Mouse (Mus musculus): Measurements from ENCODE around the gene Cmtm3. TPM values are rescaled to one million over a fixed set of nuclear protein-coding genes. Genes with fewer than 3 reads are reported as not detected.

Gene Cmtm3
- total and polyA plus RNA-seq, 2 experiments from 2014 or later, result 23.1 to 42.6 TPM

GRCm38 (mm10) chr8:104344622-104345021 lies 5.4 kb downstream of the Cmtm3 start:
- no peak for TF ChIP-seq CTCF (IDR thresholded peaks at IDR 0.05; ENCODE audit: low read depth)
- no peaks in the 10 kb centered on the region; the same call in 1 of the 2 replicates for H3K36me3 ChIP-seq (ENCODE audit: insufficient read depth, low read length)
- H3K4me1 ChIP-seq (ENCODE audit: insufficient read depth, low read length), result no peaks in the 10 kb centered on the region
- no peak overlapping the region for H3K27ac ChIP-seq
- H3K9me3 ChIP-seq (ENCODE audit: low read length), result no peaks in the 10 kb centered on the region
- no peaks in the 10 kb centered on the region for H3K27me3 ChIP-seq (ENCODE audit: insufficient read depth, low read length)
- no peak overlapping the region for H3K4me2 ChIP-seq (ENCODE audit: low read depth, low read length)
- H3K4me3 ChIP-seq (ENCODE audit: low read length), result no peak overlapping the region
- ATAC-seq (no peak), DNase-seq (ENCODE audit: low spot score) (no peak)
- 95% methylated on average over 5 of the region's 5 CpGs for WGBS
- H3K9ac ChIP-seq (replicated peaks; ENCODE audit: low read length), result no peak overlapping the region

- DNase-seq (ENCODE audit: low spot score) (no peak), ATAC-seq (no peak)
- no peak for TF ChIP-seq CTCF (IDR thresholded peaks at IDR 0.05; ENCODE audit: low read depth)
- Histone ChIP-seq H3K27ac (no peak overlapping the region), H3K4me1 (ENCODE audit: insufficient read depth, low read length) (no peaks in the 10 kb centered on the region), H3K9me3 (ENCODE audit: low read length) (no peaks in the 10 kb centered on the region), H3K27me3 (ENCODE audit: insufficient read depth, low read length) (no peaks in the 10 kb centered on the region), H3K9ac (replicated peaks; ENCODE audit: low read length) (no peak overlapping the region), H3K4me3 (ENCODE audit: low read length) (no peak overlapping the region), H3K36me3 (ENCODE audit: insufficient read depth, low read length) (no peaks in the 10 kb centered on the region; the same call in 1 of the 2 replicates), H3K4me2 (ENCODE audit: low read depth, low read length) (no peak overlapping the region)
- WGBS, result 48% methylated on average over 12 of the region's 12 CpGs
These were observed 7.5 kb downstream of the Cmtm3 start for GRCm38 (mm10) chr8:104346706-104347105.

GRCm38 (mm10) chr8:104348971-104349370 lies 9.8 kb downstream of the Cmtm3 start:
- Histone ChIP-seq H3K4me1 (ENCODE audit: insufficient read depth, low read length) (no peaks in the 10 kb centered on the region), H3K9ac (replicated peaks; ENCODE audit: low read length) (no peak overlapping the region), H3K36me3 (ENCODE audit: insufficient read depth, low read length) (peaks cover 1% of the 10 kb centered on the region; the same call in 1 of the 2 replicates), H3K4me2 (ENCODE audit: low read depth, low read length) (no peak overlapping the region), H3K27ac (no peak overlapping the region), H3K9me3 (ENCODE audit: low read length) (no peaks in the 10 kb centered on the region), H3K27me3 (ENCODE audit: insufficient read depth, low read length) (no peaks in the 10 kb centered on the region), H3K4me3 (ENCODE audit: low read length) (no peak overlapping the region)
- ATAC-seq (no peak), DNase-seq (ENCODE audit: low spot score) (no peak)
- 55% methylated on average over 5 of the region's 5 CpGs for WGBS
- no peak for TF ChIP-seq CTCF (IDR thresholded peaks at IDR 0.05; ENCODE audit: low read depth)

GRCm38 (mm10) chr8:104350047-104350446 lies 10.8 kb downstream of the Cmtm3 start:
- Histone ChIP-seq H3K27ac (no peak overlapping the region), H3K9me3 (ENCODE audit: low read length) (no peaks in the 10 kb centered on the region), H3K4me2 (ENCODE audit: low read depth, low read length) (no peak overlapping the region), H3K27me3 (ENCODE audit: insufficient read depth, low read length) (no peaks in the 10 kb centered on the region), H3K36me3 (ENCODE audit: insufficient read depth, low read length) (peaks cover 11% of the 10 kb centered on the region; the same call in 1 of the 2 replicates), H3K9ac (replicated peaks; ENCODE audit: low read length) (no peak overlapping the region), H3K4me1 (ENCODE audit: insufficient read depth, low read length) (no peaks in the 10 kb centered on the region), H3K4me3 (ENCODE audit: low read length) (no peak overlapping the region)
- no peak for TF ChIP-seq CTCF (IDR thresholded peaks at IDR 0.05; ENCODE audit: low read depth)
- WGBS, result 87% methylated on average over 13 of the region's 13 CpGs
- ATAC-seq (no peak), DNase-seq (ENCODE audit: low spot score) (no peak)

GRCm38 (mm10) chr8:104353186-104353585 lies 14.0 kb downstream of the Cmtm3 start:
- Histone ChIP-seq H3K27me3 (ENCODE audit: insufficient read depth, low read length) (no peaks in the 10 kb centered on the region), H3K36me3 (ENCODE audit: insufficient read depth, low read length) (peaks cover 11% of the 10 kb centered on the region; the same call in 1 of the 2 replicates), H3K27ac (no peak overlapping the region), H3K4me2 (ENCODE audit: low read depth, low read length) (no peak overlapping the region), H3K4me1 (ENCODE audit: insufficient read depth, low read length) (no peaks in the 10 kb centered on the region), H3K4me3 (ENCODE audit: low read length) (no peak overlapping the region), H3K9ac (replicated peaks; ENCODE audit: low read length) (no peak overlapping the region), H3K9me3 (ENCODE audit: low read length) (no peaks in the 10 kb centered on the region)
- DNase-seq (ENCODE audit: low spot score) (peak; percentile 40), ATAC-seq (peak; percentile 63; the same call in 1 of the 2 replicates)
- TF ChIP-seq CTCF (IDR thresholded peaks at IDR 0.05; ENCODE audit: low read depth), result peak; percentile 64
- 54% methylated on average over 5 of the region's 5 CpGs for WGBS

- TF ChIP-seq CTCF (IDR thresholded peaks at IDR 0.05; ENCODE audit: low read depth), result no peak
- ATAC-seq, result no peak
- no peak overlapping the region for H3K9ac ChIP-seq (replicated peaks; ENCODE audit: low read length)
- H3K36me3 ChIP-seq (ENCODE audit: insufficient read depth, low read length), result peaks cover 11% of the 10 kb centered on the region; the same call in 1 of the 2 replicates
- H3K4me2 ChIP-seq (ENCODE audit: low read depth, low read length), result no peak overlapping the region
- H3K27me3 ChIP-seq (ENCODE audit: insufficient read depth, low read length), result no peaks in the 10 kb centered on the region
- no peak overlapping the region for H3K4me3 ChIP-seq (ENCODE audit: low read length)
- no peaks in the 10 kb centered on the region for H3K9me3 ChIP-seq (ENCODE audit: low read length)
- no peak overlapping the region for H3K27ac ChIP-seq
- no peak for DNase-seq (ENCODE audit: low spot score)
- WGBS, result 91% methylated on average over 10 of the region's 10 CpGs
- peaks cover under 1% of the 10 kb centered on the region; the same call in 1 of the 2 replicates for H3K4me1 ChIP-seq (ENCODE audit: insufficient read depth, low read length)
These were observed 15.3 kb downstream of the Cmtm3 start for GRCm38 (mm10) chr8:104354504-104354903.

GRCm38 (mm10) chr8:104358637-104359036 lies 19.4 kb downstream of the Cmtm3 start:
- no peak overlapping the region for H3K27ac ChIP-seq
- H3K36me3 ChIP-seq (ENCODE audit: insufficient read depth, low read length), result peaks cover 11% of the 10 kb centered on the region; the same call in 1 of the 2 replicates
- H3K9me3 ChIP-seq (ENCODE audit: low read length), result no peaks in the 10 kb centered on the region
- no peaks in the 10 kb centered on the region for H3K27me3 ChIP-seq (ENCODE audit: insufficient read depth, low read length)
- no peak overlapping the region for H3K4me2 ChIP-seq (ENCODE audit: low read depth, low read length)
- no peak overlapping the region for H3K4me3 ChIP-seq (ENCODE audit: low read length)
- no peak overlapping the region for H3K9ac ChIP-seq (replicated peaks; ENCODE audit: low read length)
- TF ChIP-seq CTCF (IDR thresholded peaks at IDR 0.05; ENCODE audit: low read depth), result no peak
- H3K4me1 ChIP-seq (ENCODE audit: insufficient read depth, low read length), result peaks cover 10% of the 10 kb centered on the region; the same call in 1 of the 2 replicates
- DNase-seq (ENCODE audit: low spot score), result no peak
- 52% methylated on average over 3 of the region's 3 CpGs for WGBS
- ATAC-seq, result no peak
